Mouse (Mus musculus) MEL (cell line): Measurements from ENCODE around the gene Krtcap3. TPM values are rescaled to one million over a fixed set of nuclear protein-coding genes. Genes with fewer than 3 reads are reported as not detected.

Source experiments
- DNase-seq: peaks from one replicate; pipeline ENCODE4 v3.0.0; 2011; ENCODE audit warnings: low read depth, low spot score
- H3K27ac ChIP-seq: 2 replicates; pipeline ENCODE4 v1.5.1; 2012; ENCODE audit warnings: low read depth, mild to moderate bottlenecking, control low read depth, low read length, moderate library complexity; ENCODE audit not compliant: control insufficient read depth
- H3K27me3 ChIP-seq, 2 experiments: fragments of 150-350 bp in 1 of 2; sonication (generic) in 1 of 2; 2 replicates each; pipeline ENCODE4 v1.6.1; 2012; ENCODE audit warnings: low read length in 2 of 2, mild to moderate bottlenecking in 2 of 2, improper control_type of control experiment in 1 of 2, moderate library complexity in 1 of 2; ENCODE audit not compliant: insufficient read depth in 2 of 2, control insufficient read depth in 1 of 2
- H3K36me3 ChIP-seq, 2 experiments: 2 replicates each; pipeline ENCODE4 v1.6.1; 2012 to 2014; ENCODE audit warnings: low read length in 2 of 2, improper control_type of control experiment in 1 of 2, inconsistent platforms in 1 of 2, mild to moderate bottlenecking in 1 of 2; ENCODE audit not compliant: insufficient read depth in 2 of 2, control insufficient read depth in 1 of 2
- H3K4me1 ChIP-seq, 2 experiments: fragments of 150-350 bp in 1 of 2; sonication (generic) in 1 of 2; 2 replicates each; pipeline ENCODE4 v1.6.1; 2012; ENCODE audit warnings: low read length in 2 of 2, improper control_type of control experiment in 1 of 2, mild to moderate bottlenecking in 1 of 2; ENCODE audit not compliant: insufficient read depth in 2 of 2, control insufficient read depth in 1 of 2
- H3K4me3 ChIP-seq, 2 experiments: fragments of 150-350 bp in 1 of 2; sonication (generic) in 1 of 2; 2 replicates each; pipeline ENCODE4 v1.5.1; 2012; ENCODE audit warnings: low read depth in 2 of 2, low read length in 2 of 2, mild to moderate bottlenecking in 2 of 2, moderate library complexity in 2 of 2, control low read depth in 1 of 2, improper control_type of control experiment in 1 of 2; ENCODE audit not compliant: control insufficient read depth in 1 of 2, insufficient read depth in 1 of 2
- H3K79me2 ChIP-seq: 2 replicates; pipeline ENCODE4 v1.6.1; 2012; ENCODE audit warnings: mild to moderate bottlenecking, low read length, moderate library complexity; ENCODE audit not compliant: control insufficient read depth, poor library complexity, insufficient read depth
- H3K9ac ChIP-seq: 2 replicates; pipeline ENCODE4 v1.6.1; 2012; ENCODE audit warnings: low read depth, mild to moderate bottlenecking, control low read depth, low read length, moderate library complexity; ENCODE audit not compliant: control insufficient read depth, poor library complexity, severe bottlenecking
- H3K9me3 ChIP-seq: fragments of 150-350 bp; sonication (generic); replicated peaks from 2 replicates; pipeline ENCODE4 v1.6.1; 2012; ENCODE audit warnings: mild to moderate bottlenecking, low read length, improper control_type of control experiment, moderate library complexity; ENCODE audit not compliant: insufficient read depth
- CHD2 ChIP-seq: IDR thresholded peaks from 2 replicates; pipeline ENCODE4 v1.6.1; 2011; ENCODE audit warnings: low read length, improper control_type of control experiment
- CTCF ChIP-seq, 3 experiments: IDR thresholded peaks in 2 of 3; conservative IDR thresholded peaks in 1 of 3; 2 replicates each; pipeline ENCODE4 v1.5.1; 2011 to 2012; ENCODE audit warnings: low read length in 3 of 3, low read depth in 2 of 3, mild to moderate bottlenecking in 2 of 3, improper control_type of control experiment in 1 of 3, inconsistent platforms in 1 of 3, mixed read lengths in 1 of 3, moderate library complexity in 1 of 3; ENCODE audit not compliant: control insufficient read depth in 1 of 3, insufficient read depth in 1 of 3, poor library complexity in 1 of 3, severe bottlenecking in 1 of 3
- ELF1 ChIP-seq: IDR thresholded peaks from 2 replicates; pipeline ENCODE4 v1.6.1; 2014; ENCODE audit warnings: low read depth, mild to moderate bottlenecking, inconsistent platforms, low read length, improper control_type of control experiment, moderate library complexity
- EP300 ChIP-seq, 2 experiments: IDR thresholded peaks; 2 replicates each; pipeline ENCODE4 v1.6.1; 2011; ENCODE audit warnings: improper control_type of control experiment in 2 of 2, low read length in 2 of 2, low read depth in 1 of 2, mild to moderate bottlenecking in 1 of 2
- GATA1 ChIP-seq: IDR thresholded peaks from 2 replicates; pipeline ENCODE4 v1.6.1; 2011; ENCODE audit warnings: low read depth, low read length, improper control_type of control experiment
- HCFC1 ChIP-seq: IDR thresholded peaks from 2 replicates; pipeline ENCODE4 v1.6.1; 2012; ENCODE audit warnings: low read depth, mild to moderate bottlenecking, inconsistent platforms, low read length, improper control_type of control experiment, moderate library complexity
- JUND ChIP-seq: IDR thresholded peaks from 2 replicates; pipeline ENCODE4 v1.6.1; 2011; ENCODE audit warnings: low read depth, mild to moderate bottlenecking, improper control_type of control experiment, low read length
- KAT2A ChIP-seq: conservative IDR thresholded peaks from 2 replicates; pipeline ENCODE4 v1.6.1; 2012; ENCODE audit warnings: low read depth, low read length, improper control_type of control experiment, inconsistent platforms
- MAX ChIP-seq: IDR thresholded peaks from 2 replicates; pipeline ENCODE4 v1.6.1; 2011; ENCODE audit warnings: low read length, improper control_type of control experiment
- MAZ ChIP-seq: IDR thresholded peaks from 2 replicates; pipeline ENCODE4 v1.6.1; 2012; ENCODE audit warnings: low read depth, mild to moderate bottlenecking, inconsistent platforms, low read length, improper control_type of control experiment
- MEF2A ChIP-seq: IDR thresholded peaks from 2 replicates; pipeline ENCODE4 v1.6.1; 2014; ENCODE audit warnings: low read depth, mild to moderate bottlenecking, inconsistent platforms, low read length, improper control_type of control experiment; ENCODE audit not compliant: poor library complexity, insufficient replicate concordance, severe bottlenecking; ENCODE audit errors: extremely low read depth
- MYB ChIP-seq: IDR thresholded peaks from 2 replicates; pipeline ENCODE4 v1.6.1; 2011; ENCODE audit warnings: mild to moderate bottlenecking, low read depth, low read length, improper control_type of control experiment
- MYC ChIP-seq: IDR thresholded peaks from 2 replicates; pipeline ENCODE4 v1.6.1; 2011; ENCODE audit warnings: low read depth, mild to moderate bottlenecking, low read length, improper control_type of control experiment, moderate library complexity
- NRF1 ChIP-seq: IDR thresholded peaks from 2 replicates; pipeline ENCODE4 v1.6.1; 2014; ENCODE audit warnings: low read depth, mild to moderate bottlenecking, inconsistent platforms, low read length, improper control_type of control experiment, moderate library complexity; ENCODE audit not compliant: poor library complexity, insufficient read depth, severe bottlenecking
- SMC3 ChIP-seq: IDR thresholded peaks from 2 replicates; pipeline ENCODE4 v1.6.1; 2011; ENCODE audit warnings: low read depth, low read length, improper control_type of control experiment
- USF2 ChIP-seq, 2 experiments: IDR thresholded peaks; 2 replicates each; pipeline ENCODE4 v1.6.1; 2011 to 2012; ENCODE audit warnings: improper control_type of control experiment in 2 of 2, low read length in 2 of 2, borderline replicate concordance in 1 of 2, inconsistent platforms in 1 of 2, low read depth in 1 of 2, mild to moderate bottlenecking in 1 of 2; ENCODE audit not compliant: insufficient read depth in 1 of 2
- ZKSCAN1 ChIP-seq: IDR thresholded peaks from 2 replicates; pipeline ENCODE4 v1.6.1; 2012; ENCODE audit warnings: low read depth, mild to moderate bottlenecking, inconsistent platforms, low read length, improper control_type of control experiment, moderate library complexity
- ZMIZ1 ChIP-seq: IDR thresholded peaks from 2 replicates; pipeline ENCODE4 v1.6.1; 2012; ENCODE audit warnings: low read depth, mild to moderate bottlenecking, inconsistent platforms, low read length, improper control_type of control experiment, moderate library complexity
- polyA plus RNA-seq, 2 experiments: library from polyadenylated mRNA; stranded (reverse) in 1 of 2; unstranded in 1 of 2; fragments of >175 nt in 1 of 2; fragments of >200 nt in 1 of 2; gene quantifications; 2 replicates each; pipeline versions ENCODE4 v1.2.1 to v1.2.4; 2012; ENCODE audit warnings: low replicate concordance in 2 of 2, low read depth in 1 of 2; ENCODE audit not compliant: insufficient read length in 2 of 2, insufficient read depth in 1 of 2, missing spikeins in 1 of 2
- total RNA-seq: library from RNA; depleted of rRNA; stranded (reverse); fragments of 300-350 nt; gene quantifications from 2 replicates; pipeline ENCODE4 v1.2.3, GENCODE M21; 2012

The Krtcap3 gene
- total and polyA plus RNA-seq, 3 experiments: 1.2 to 3.3 TPM; not detected in 1

DNA sequence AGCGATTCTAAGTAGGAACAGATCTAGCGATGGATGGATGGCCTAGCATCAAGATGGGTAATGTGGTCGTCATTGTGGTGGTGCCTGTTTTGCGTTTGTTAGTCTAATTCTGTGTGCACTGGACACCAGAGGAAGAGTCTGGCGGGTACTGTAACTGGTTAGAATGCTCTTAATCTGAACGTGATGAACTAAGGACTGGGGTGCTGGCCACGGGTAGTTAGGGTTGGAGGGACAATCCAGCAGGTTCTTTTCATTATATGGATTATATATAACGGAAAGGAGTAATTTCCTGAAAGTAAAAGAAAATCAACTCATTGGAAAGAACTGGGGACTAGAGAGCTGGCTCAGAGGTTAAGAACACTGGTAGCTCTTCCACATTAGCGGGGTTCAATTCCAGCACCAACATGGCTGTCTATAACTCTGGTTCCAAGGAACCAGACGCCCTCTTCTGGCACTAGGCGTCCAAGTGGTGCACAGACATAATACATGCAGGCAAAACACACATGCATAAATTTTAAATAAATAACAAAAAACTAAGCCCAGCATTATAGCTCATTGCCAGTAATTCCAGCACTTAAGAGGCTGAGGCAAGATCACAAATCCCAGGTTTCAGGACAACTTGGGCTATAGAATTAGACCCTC is 30.1 kb upstream of the Krtcap3 start (continued):
- no peak for TF ChIP-seq EP300 (IDR thresholded peaks at IDR 0.05; ENCODE audit: low read depth in 1 of 2, low read length in 2 of 2)
- peak; percentile 73 for TF ChIP-seq HCFC1
- TF ChIP-seq JUND: no peak
- TF ChIP-seq ZKSCAN1: no peak
- TF ChIP-seq CHD2: no peak
- TF ChIP-seq MEF2A: no peak
- no peak for TF ChIP-seq MYB
- peak; percentile 78 for TF ChIP-seq SMC3

DNA sequence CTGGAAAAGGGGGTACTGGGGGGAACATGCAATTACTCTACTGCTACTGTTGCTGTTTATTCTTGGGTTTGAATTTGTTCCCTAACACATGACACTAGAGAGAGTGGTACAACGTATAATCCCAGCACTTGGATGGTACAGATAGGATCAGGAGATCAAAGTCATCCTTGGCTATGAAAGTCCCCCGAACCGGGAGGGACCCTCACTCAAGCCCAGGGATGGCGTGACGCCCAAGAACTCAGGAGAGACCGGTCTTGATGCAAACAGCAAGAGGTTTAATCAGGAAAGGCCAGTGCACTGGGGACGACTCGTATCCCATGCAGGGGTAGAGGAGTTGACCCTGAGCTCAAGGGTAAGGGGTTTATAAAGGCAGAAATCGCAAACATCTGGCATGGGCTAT is 28.8 kb upstream of the Krtcap3 start:
- H3K79me2 ChIP-seq: peaks cover 28% of the 10 kb centered on the region
- TF ChIP-seq MAZ (no peak), GATA1 (no peak), MYC (no peak), ELF1 (no peak), USF2 (IDR thresholded peaks at IDR 0.05; ENCODE audit: borderline replicate concordance in 1 of 2, insufficient read depth in 1 of 2, low read depth in 1 of 2, low read length in 2 of 2) (no peak), SMC3 (no peak), KAT2A (no peak), CTCF (IDR thresholded peaks at IDR 0.05 in 2 of 3, conservative IDR thresholded peaks at IDR 0.05 in 1 of 3; ENCODE audit: control insufficient read depth in 1 of 3, insufficient read depth in 1 of 3, low read depth in 2 of 3, low read length in 3 of 3, poor library complexity in 1 of 3, severe bottlenecking in 1 of 3) (no peak), CHD2 (no peak), HCFC1 (no peak), MAX (no peak), MEF2A (no peak), ZMIZ1 (no peak), NRF1 (no peak)
- no peak overlapping the region for H3K27ac ChIP-seq

More for the DNA sequence above, 28.8 kb upstream of the Krtcap3 start:
- Histone ChIP-seq H3K4me1 (peaks cover 5 to 6% of the 10 kb centered on the region in 2 experiments), H3K4me3 (no peak overlapping the region), H3K9ac (no peak overlapping the region), H3K27me3 (no peaks in the 10 kb centered on the region), H3K36me3 (peaks cover 4 to 17% of the 10 kb centered on the region in 2 experiments), H3K9me3 (no peaks in the 10 kb centered on the region)
- DNase-seq: no peak
